8 mouse cellular contexts compared by ENCODE assay signal in genomic region chr10:106469855-106470532, GRCm38 (mm10). TPM values are rescaled to one million over a fixed set of nuclear protein-coding genes. Genes with fewer than 3 reads are reported as not detected.
DNase-seq lines count a peak whose midpoint lies in the region; ATAC-seq and TF ChIP-seq lines count a peak whose summit lies in the region.

Ppfia2 (plus strand) TSS chr10:106470339.

- H3K4me1 ChIP-seq in limb, embryonic 10.5 days: peaks cover 17% of the 10 kb centered on the region
- peaks cover 16% of the 10 kb centered on the region; the same call in 1 of the 2 replicates for H3K4me1 ChIP-seq in midbrain, embryonic 16.5 days (ENCODE audit: control insufficient read depth, insufficient read depth, low read length)

- peak within 1 kb of the TSS; percentile 78 for H3K4me2 ChIP-seq in midbrain, embryonic 16.5 days (ENCODE audit: low read length)

- H3K27ac ChIP-seq in limb, embryonic 10.5 days: 0 out of 2 replicates have a peak within 1 kb of the TSS, but pooled peaks have one; percentile 2
- H3K27ac ChIP-seq in midbrain, embryonic 16.5 days (ENCODE audit: low read length): peak within 1 kb of the TSS; percentile 96

- peak; percentile 92 for ATAC-seq in midbrain, embryonic 16.5 days

- TF ChIP-seq CTCF in brain, embryonic 14.5 days (IDR thresholded peaks at IDR 0.05; ENCODE audit: borderline replicate concordance, extremely low read depth, insufficient read depth, insufficient read length): no peak

- peak within 1 kb of the TSS; percentile 56 for H3K4me3 ChIP-seq in limb, embryonic 10.5 days
- peak within 1 kb of the TSS; percentile 68 for H3K4me3 ChIP-seq in midbrain, embryonic 16.5 days (ENCODE audit: low read depth, low read length)

- peak within 1 kb of the TSS; percentile 90 for H3K9ac ChIP-seq in midbrain, embryonic 16.5 days (ENCODE audit: low read depth, low read length)

- no peaks in the 10 kb centered on the region for H3K9me3 ChIP-seq in limb, embryonic 10.5 days (replicated peaks)
- no peaks in the 10 kb centered on the region for H3K9me3 ChIP-seq in midbrain, embryonic 16.5 days (replicated peaks; ENCODE audit: control insufficient read depth, low read length, poor library complexity, severe bottlenecking)

- H3K36me3 ChIP-seq in limb, embryonic 10.5 days: no peaks in the 10 kb centered on the region
- H3K36me3 ChIP-seq in midbrain, embryonic 16.5 days (ENCODE audit: control insufficient read depth, insufficient read depth, low read length): no peaks in the 10 kb centered on the region

- peak; percentile 95 for DNase-seq in brain, embryonic 14.5 days (ENCODE audit: low read depth)
- DNase-seq in embryo, embryonic 10.5 days (ENCODE audit: low spot score): peak; percentile 77
- DNase-seq in heart, adult 9 months (ENCODE audit: low spot score in 2 of 2): peak; percentile 5 to 7
- DNase-seq in kidney, adult 9 months: peak; percentile 10
- DNase-seq in limb, embryonic 10.5 days (ENCODE audit: low spot score): peak; percentile 66
- no peak for DNase-seq in B cell, adult 2 months
- no peak for DNase-seq in urinary bladder, postnatal 10 days (ENCODE audit: low spot score)

- TF ChIP-seq POLR2A in brain, embryonic 14.5 days (IDR thresholded peaks at IDR 0.05; ENCODE audit: borderline replicate concordance, extremely low read depth, insufficient read depth, insufficient read length, poor library complexity, severe bottlenecking): peak; percentile 11; the same call in 1 of the 2 replicates

- H3K27me3 ChIP-seq in limb, embryonic 10.5 days (ENCODE audit: low read depth, poor library complexity, severe bottlenecking): peaks cover 43% of the 10 kb centered on the region
- H3K27me3 ChIP-seq in midbrain, embryonic 16.5 days (ENCODE audit: control insufficient read depth, insufficient read depth, low read depth, low read length): no peaks in the 10 kb centered on the region

- WGBS in limb, embryonic 10.5 days: under 1% methylated on average over 30 of the region's 30 CpGs
- 0% methylated on average over 30 of the region's 30 CpGs for WGBS in midbrain, embryonic 16.5 days

RNA-seq across cellular contexts. Expression of gene Ppfia2, which starts in this region (rescaled TPM):
- 21.4 and 31.8 TPM in 2 replicates for polyA plus RNA-seq in brain, embryonic 14.5 days (2012; rRNA removed)
- polyA plus RNA-seq in limb, embryonic 10.5 days (2016; fragmentation: Nextera tagmentation; extraction: Ambion mirVana): 0.09 and 0.25 TPM in 2 replicates
- 36.9 and 39.0 TPM in 2 replicates for polyA plus RNA-seq in midbrain, embryonic 16.5 days (2015; fragmentation: Nextera tagmentation; extraction: Ambion mirVana)

Comparison
In these comparisons a context has a peak if more than half of its experiments do, and no peak if none do; other contexts are left out.
1. RNA of gene Ppfia2 (polyA plus RNA-seq): 36.9 to 39.0 TPM in midbrain, embryonic 16.5 days and 21.4 to 31.8 TPM in brain, embryonic 14.5 days; 0.09 to 0.25 TPM in limb, embryonic 10.5 days; every median in the first group is over 10 times any median in the second.
2. Peak in DNase-seq, H3K4me3 ChIP-seq and H3K27ac ChIP-seq in limb, embryonic 10.5 days; RNA of the gene not detected or under 1 TPM.
3. DNase-seq: peak in brain, embryonic 14.5 days (single experiment), embryo, embryonic 10.5 days (single experiment), heart, adult 9 months (2 of 2) and kidney, adult 9 months (single experiment); none in B cell, adult 2 months (0 of 2) and urinary bladder, postnatal 10 days (single experiment).